Mouse (Mus musculus) cerebellum, adult 2 months (tissue): ENCODE measurements at regions not wholly inside any gene's neighbourhood (a gene's known extent, or its start where the extent isn't known, plus 50 kb on each side); places are given as distances from the start of the nearest gene placed in this dataset.

ENCODE experiments used
- CTCF ChIP-seq: fragments of 200-500 bp; IDR thresholded peaks from 2 replicates; pipeline ENCODE4 v1.5.1; 2011; ENCODE audit warnings: low read depth, mild to moderate bottlenecking, control low read depth, low read length, moderate library complexity, borderline replicate concordance; ENCODE audit not compliant: insufficient read depth
- POLR2A ChIP-seq: fragments of 200-500 bp; IDR thresholded peaks from 2 replicates; pipeline ENCODE4 v1.6.1; 2011; ENCODE audit warnings: low read length, control low read depth, borderline replicate concordance; ENCODE audit not compliant: insufficient read depth

DNA sequence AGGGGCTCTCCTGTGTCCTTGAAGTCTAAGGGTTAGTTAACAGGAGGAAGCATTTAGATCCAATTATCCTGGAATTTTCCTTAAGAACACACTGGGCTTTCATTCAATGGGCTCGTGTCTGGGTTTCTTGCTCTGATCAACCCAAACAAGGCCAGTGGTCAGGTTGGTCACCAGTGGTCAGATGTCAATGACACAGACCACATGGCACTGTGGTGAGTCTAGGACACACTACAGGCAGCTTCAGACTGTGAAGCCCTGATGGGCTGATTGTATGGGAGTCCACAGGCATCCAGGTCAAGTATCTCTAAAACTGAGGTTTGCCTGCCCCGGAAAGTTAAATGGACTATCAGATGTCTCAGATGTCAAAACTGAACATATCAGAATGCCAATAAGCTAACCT, 1612.5 kb upstream of the Gulo start:
- TF ChIP-seq POLR2A (no peak), CTCF (no peak)
